Mouse (Mus musculus): Measurements from ENCODE around the gene Pofut2. TPM values are rescaled to one million over a fixed set of nuclear protein-coding genes. Genes with fewer than 3 reads are reported as not detected.

Gene Pofut2
- polyA plus RNA-seq, 1 experiment from 2014 or later: 47.3 TPM

- Histone ChIP-seq H3K4me3 (replicated peaks; ENCODE audit: low read length) (no peak overlapping the region), H3K4me1 (replicated peaks; ENCODE audit: control insufficient read depth, insufficient read depth, low read length) (no peaks in the 10 kb centered on the region), H3K9me3 (ENCODE audit: control insufficient read depth, low read length) (no peaks in the 10 kb centered on the region), H3K9ac (replicated peaks; ENCODE audit: low read depth, low read length) (no peak overlapping the region), H3K4me2 (ENCODE audit: low read length) (no peak overlapping the region), H3K36me3 (ENCODE audit: control insufficient read depth, insufficient read depth) (no peaks in the 10 kb centered on the region), H3K27ac (ENCODE audit: low read length) (no peak overlapping the region), H3K27me3 (replicated peaks; ENCODE audit: control insufficient read depth, insufficient read depth, low read length) (no peaks in the 10 kb centered on the region)
- ATAC-seq: no peak
- WGBS: 79% methylated on average over 6 of the region's 6 CpGs
Observed at GRCm38 (mm10) chr10:77217155-77217731, 41.8 kb upstream of the Pofut2 start.

- Histone ChIP-seq H3K36me3 (ENCODE audit: control insufficient read depth, insufficient read depth) (no peaks in the 10 kb centered on the region), H3K4me1 (replicated peaks; ENCODE audit: control insufficient read depth, insufficient read depth, low read length) (no peaks in the 10 kb centered on the region), H3K4me3 (replicated peaks; ENCODE audit: low read length) (no peak overlapping the region), H3K27ac (ENCODE audit: low read length) (no peak overlapping the region), H3K27me3 (replicated peaks; ENCODE audit: control insufficient read depth, insufficient read depth, low read length) (no peaks in the 10 kb centered on the region), H3K9ac (replicated peaks; ENCODE audit: low read depth, low read length) (no peak overlapping the region), H3K9me3 (ENCODE audit: control insufficient read depth, low read length) (no peaks in the 10 kb centered on the region), H3K4me2 (ENCODE audit: low read length) (no peak overlapping the region)
- no peak for ATAC-seq
- WGBS: 90% methylated on average over 4 of the region's 4 CpGs
Observed at GRCm38 (mm10) chr10:77218059-77218458, 41.0 kb upstream of the Pofut2 start.

- 94% methylated on average over 12 of the region's 12 CpGs for WGBS
- ATAC-seq: no peak
- H3K4me1 ChIP-seq (replicated peaks; ENCODE audit: control insufficient read depth, insufficient read depth, low read length): no peaks in the 10 kb centered on the region
- H3K9me3 ChIP-seq (ENCODE audit: control insufficient read depth, low read length): no peaks in the 10 kb centered on the region
- H3K9ac ChIP-seq (replicated peaks; ENCODE audit: low read depth, low read length): no peak overlapping the region
- H3K4me3 ChIP-seq (replicated peaks; ENCODE audit: low read length): no peak overlapping the region
- no peaks in the 10 kb centered on the region for H3K36me3 ChIP-seq (ENCODE audit: control insufficient read depth, insufficient read depth)
- no peak overlapping the region for H3K4me2 ChIP-seq (ENCODE audit: low read length)
- no peaks in the 10 kb centered on the region for H3K27me3 ChIP-seq (replicated peaks; ENCODE audit: control insufficient read depth, insufficient read depth, low read length)
- H3K27ac ChIP-seq (ENCODE audit: low read length): no peak overlapping the region
Observed at GRCm38 (mm10) chr10:77219411-77220025, 39.5 kb upstream of the Pofut2 start.

GRCm38 (mm10) chr10:77221108-77221507 is 37.9 kb upstream of the Pofut2 start:
- 83% methylated on average over 11 of the region's 11 CpGs for WGBS
- Histone ChIP-seq H3K27ac (ENCODE audit: low read length) (no peak overlapping the region), H3K9me3 (ENCODE audit: control insufficient read depth, low read length) (no peaks in the 10 kb centered on the region), H3K36me3 (ENCODE audit: control insufficient read depth, insufficient read depth) (no peaks in the 10 kb centered on the region), H3K27me3 (replicated peaks; ENCODE audit: control insufficient read depth, insufficient read depth, low read length) (no peaks in the 10 kb centered on the region), H3K4me2 (ENCODE audit: low read length) (no peak overlapping the region), H3K4me1 (replicated peaks; ENCODE audit: control insufficient read depth, insufficient read depth, low read length) (no peaks in the 10 kb centered on the region), H3K4me3 (replicated peaks; ENCODE audit: low read length) (no peak overlapping the region), H3K9ac (replicated peaks; ENCODE audit: low read depth, low read length) (no peak overlapping the region)
- ATAC-seq: no peak

GRCm38 (mm10) chr10:77222963-77223552 is 36.0 kb upstream of the Pofut2 start:
- 85% methylated on average over 11 of the region's 11 CpGs for WGBS
- ATAC-seq: no peak
- no peaks in the 10 kb centered on the region for H3K4me1 ChIP-seq (replicated peaks; ENCODE audit: control insufficient read depth, insufficient read depth, low read length)
- no peaks in the 10 kb centered on the region for H3K9me3 ChIP-seq (ENCODE audit: control insufficient read depth, low read length)
- no peak overlapping the region for H3K9ac ChIP-seq (replicated peaks; ENCODE audit: low read depth, low read length)
- H3K27me3 ChIP-seq (replicated peaks; ENCODE audit: control insufficient read depth, insufficient read depth, low read length): no peaks in the 10 kb centered on the region
- no peak overlapping the region for H3K4me3 ChIP-seq (replicated peaks; ENCODE audit: low read length)
- no peak overlapping the region for H3K27ac ChIP-seq (ENCODE audit: low read length)
- H3K36me3 ChIP-seq (ENCODE audit: control insufficient read depth, insufficient read depth): no peaks in the 10 kb centered on the region
- no peak overlapping the region for H3K4me2 ChIP-seq (ENCODE audit: low read length)

GRCm38 (mm10) chr10:77224390-77224789 is 34.6 kb upstream of the Pofut2 start:
- 80% methylated on average over 4 of the region's 4 CpGs for WGBS
- Histone ChIP-seq H3K9ac (replicated peaks; ENCODE audit: low read depth, low read length) (no peak overlapping the region), H3K36me3 (ENCODE audit: control insufficient read depth, insufficient read depth) (no peaks in the 10 kb centered on the region), H3K9me3 (ENCODE audit: control insufficient read depth, low read length) (no peaks in the 10 kb centered on the region), H3K27me3 (replicated peaks; ENCODE audit: control insufficient read depth, insufficient read depth, low read length) (no peaks in the 10 kb centered on the region), H3K4me2 (ENCODE audit: low read length) (no peak overlapping the region), H3K4me1 (replicated peaks; ENCODE audit: control insufficient read depth, insufficient read depth, low read length) (no peaks in the 10 kb centered on the region), H3K27ac (ENCODE audit: low read length) (no peak overlapping the region), H3K4me3 (replicated peaks; ENCODE audit: low read length) (no peak overlapping the region)
- ATAC-seq: no peak

- no peak overlapping the region for H3K9ac ChIP-seq (replicated peaks; ENCODE audit: low read depth, low read length)
- H3K4me2 ChIP-seq (ENCODE audit: low read length): no peak overlapping the region
- no peaks in the 10 kb centered on the region for H3K36me3 ChIP-seq (ENCODE audit: control insufficient read depth, insufficient read depth)
- 69% methylated on average over 9 of the region's 9 CpGs for WGBS
- H3K27ac ChIP-seq (ENCODE audit: low read length): no peak overlapping the region
- no peak for ATAC-seq
- no peaks in the 10 kb centered on the region for H3K4me1 ChIP-seq (replicated peaks; ENCODE audit: control insufficient read depth, insufficient read depth, low read length)
- H3K9me3 ChIP-seq (ENCODE audit: control insufficient read depth, low read length): no peaks in the 10 kb centered on the region
- no peak overlapping the region for H3K4me3 ChIP-seq (replicated peaks; ENCODE audit: low read length)
- H3K27me3 ChIP-seq (replicated peaks; ENCODE audit: control insufficient read depth, insufficient read depth, low read length): no peaks in the 10 kb centered on the region
Observed at GRCm38 (mm10) chr10:77225414-77225813, 33.6 kb upstream of the Pofut2 start.

- Histone ChIP-seq H3K4me1 (replicated peaks; ENCODE audit: control insufficient read depth, insufficient read depth, low read length) (no peaks in the 10 kb centered on the region), H3K27ac (ENCODE audit: low read length) (no peak overlapping the region), H3K36me3 (ENCODE audit: control insufficient read depth, insufficient read depth) (no peaks in the 10 kb centered on the region), H3K9ac (replicated peaks; ENCODE audit: low read depth, low read length) (no peak overlapping the region), H3K4me2 (ENCODE audit: low read length) (no peak overlapping the region), H3K27me3 (replicated peaks; ENCODE audit: control insufficient read depth, insufficient read depth, low read length) (no peaks in the 10 kb centered on the region), H3K9me3 (ENCODE audit: control insufficient read depth, low read length) (no peaks in the 10 kb centered on the region), H3K4me3 (replicated peaks; ENCODE audit: low read length) (no peak overlapping the region)
- 86% methylated on average over 8 of the region's 8 CpGs for WGBS
- ATAC-seq: no peak
Observed at GRCm38 (mm10) chr10:77225995-77226688, 32.9 kb upstream of the Pofut2 start.

GRCm38 (mm10) chr10:77226691-77227367 is 32.2 kb upstream of the Pofut2 start:
- no peaks in the 10 kb centered on the region for H3K9me3 ChIP-seq (ENCODE audit: control insufficient read depth, low read length)
- WGBS: 49% methylated on average over 8 of the region's 8 CpGs
- no peak for ATAC-seq

More at GRCm38 (mm10) chr10:77226691-77227367, 32.2 kb upstream of the Pofut2 start:
- Histone ChIP-seq H3K36me3 (ENCODE audit: control insufficient read depth, insufficient read depth) (no peaks in the 10 kb centered on the region), H3K4me3 (replicated peaks; ENCODE audit: low read length) (no peak overlapping the region), H3K27ac (ENCODE audit: low read length) (no peak overlapping the region), H3K27me3 (replicated peaks; ENCODE audit: control insufficient read depth, insufficient read depth, low read length) (no peaks in the 10 kb centered on the region), H3K9ac (replicated peaks; ENCODE audit: low read depth, low read length) (no peak overlapping the region), H3K4me1 (replicated peaks; ENCODE audit: control insufficient read depth, insufficient read depth, low read length) (no peaks in the 10 kb centered on the region), H3K4me2 (ENCODE audit: low read length) (no peak overlapping the region)

All from forebrain, embryonic 16.5 days (tissue).